In the genomic region with DNA sequence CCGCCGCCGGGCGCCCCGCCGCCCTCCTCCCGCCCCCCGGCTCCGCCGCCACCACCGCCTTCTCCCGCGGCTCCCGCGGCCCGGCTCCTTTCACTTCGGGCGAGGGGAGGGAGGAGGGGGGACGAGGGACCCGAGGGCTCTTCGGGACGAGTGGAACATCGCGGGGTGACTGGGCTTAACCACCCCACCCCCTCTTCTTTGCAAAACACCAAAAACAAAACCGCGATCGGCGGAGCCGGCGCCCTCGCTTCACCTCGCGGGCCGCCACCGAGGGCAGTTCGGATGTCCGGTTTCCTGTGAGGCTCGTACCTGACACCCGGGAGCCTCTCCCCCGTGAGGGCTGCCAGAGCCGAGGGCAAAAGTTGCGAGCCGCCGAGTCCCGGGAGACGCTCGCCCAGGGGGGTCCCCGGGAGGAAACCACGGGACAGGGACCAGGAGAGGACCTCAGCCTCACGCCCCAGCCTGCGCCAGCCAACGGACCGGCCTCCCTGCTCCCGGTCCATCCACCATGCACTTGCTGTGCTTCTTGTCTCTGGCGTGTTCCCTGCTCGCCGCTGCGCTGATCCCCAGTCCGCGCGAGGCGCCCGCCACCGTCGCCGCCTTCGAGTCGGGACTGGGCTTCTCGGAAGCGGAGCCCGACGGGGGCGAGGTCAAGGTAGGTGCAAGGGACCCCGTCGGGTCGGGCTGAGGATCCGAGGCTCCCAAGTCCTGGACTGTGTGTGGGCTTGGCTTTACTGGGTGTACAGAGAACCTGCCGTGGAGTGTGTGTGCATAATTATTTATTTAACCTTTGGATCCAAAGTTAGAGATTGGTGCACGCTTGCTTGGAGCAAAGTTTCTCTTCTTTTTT, we compare ENCODE assay signal across 7 mouse cellular contexts. TPM values are rescaled to one million over a fixed set of nuclear protein-coding genes. Genes with fewer than 3 reads are reported as not detected.
DNase-seq lines count a peak whose midpoint lies in the region; ATAC-seq and TF ChIP-seq lines count a peak whose summit lies in the region.

A gene (plus strand): TSS at position 336 of the 850 bp plus-strand sequence.

- ATAC-seq in intestine, embryonic 14.5 days (replicated peaks; ENCODE audit: low FRiP score, low TSS enrichment, low read depth), result peak; percentile 71
- ATAC-seq in midbrain, postnatal 0 days (ENCODE audit: low FRiP score), result peak; percentile 55

- WGBS in intestine, embryonic 14.5 days, result under 1% methylated on average over 69 of the region's 79 CpGs
- under 1% methylated on average over 71 of the region's 79 CpGs for WGBS in liver, adult 2 months
- WGBS in midbrain, postnatal 0 days, result under 1% methylated on average over 59 of the region's 79 CpGs

- TF ChIP-seq POLR2A in liver, adult 2 months (IDR thresholded peaks at IDR 0.05; ENCODE audit: extremely low read depth, insufficient read depth, low read length), result no peak

- intact Hi-C loops in gastrocnemius, postnatal 36 days (cut with DNase I), result no loop called here

- no peaks in the 10 kb centered on the region for H3K27me3 ChIP-seq in intestine, embryonic 14.5 days (replicated peaks; ENCODE audit: control insufficient read depth, insufficient read depth, low read length)
- H3K27me3 ChIP-seq in liver, adult 2 months (ENCODE audit: control insufficient read depth, insufficient read depth, low read length), result no peaks in the 10 kb centered on the region
- no peaks in the 10 kb centered on the region for H3K27me3 ChIP-seq in midbrain, postnatal 0 days (ENCODE audit: insufficient read depth, low read length)

- no peak for TF ChIP-seq CTCF in liver, adult 2 months (IDR thresholded peaks at IDR 0.05; ENCODE audit: low read depth, low read length)
- TF ChIP-seq CTCF in midbrain, postnatal 0 days (IDR thresholded peaks at IDR 0.05), result no peak

- H3K4me2 ChIP-seq in intestine, embryonic 14.5 days (ENCODE audit: low read length), result peak within 1 kb of the TSS; percentile 70
- peak within 1 kb of the TSS; percentile 89 for H3K4me2 ChIP-seq in midbrain, postnatal 0 days (ENCODE audit: low read depth, low read length, poor library complexity, severe bottlenecking)

- peak within 1 kb of the TSS; percentile 72 for H3K9ac ChIP-seq in intestine, embryonic 14.5 days (ENCODE audit: low read length)
- peak within 1 kb of the TSS; percentile 87 for H3K9ac ChIP-seq in liver, adult 2 months (ENCODE audit: low read depth, low read length)
- H3K9ac ChIP-seq in midbrain, postnatal 0 days (replicated peaks; ENCODE audit: low read length, poor library complexity, severe bottlenecking), result peak within 1 kb of the TSS; percentile 64

- H3K27ac ChIP-seq in intestine, embryonic 14.5 days (ENCODE audit: low read depth), result peak within 1 kb of the TSS; percentile 11
- H3K27ac ChIP-seq in liver, adult 2 months (replicated peaks; ENCODE audit: insufficient read depth, low read depth, low read length), result peak within 1 kb of the TSS; percentile 94
- peak within 1 kb of the TSS; percentile 57; the same call in 1 of the 2 replicates for H3K27ac ChIP-seq in midbrain, postnatal 0 days (ENCODE audit: low read depth, low read length)

- no peaks in the 10 kb centered on the region; the same call in 1 of the 2 replicates for H3K79me2 ChIP-seq in liver, adult 2 months (ENCODE audit: control insufficient read depth, insufficient read depth, low read length)

- no peaks in the 10 kb centered on the region for H3K36me3 ChIP-seq in intestine, embryonic 14.5 days (ENCODE audit: control insufficient read depth, insufficient read depth, low read length)
- H3K36me3 ChIP-seq in liver, adult 2 months (ENCODE audit: control insufficient read depth, insufficient read depth, low read length), result no peaks in the 10 kb centered on the region
- no peaks in the 10 kb centered on the region for H3K36me3 ChIP-seq in midbrain, postnatal 0 days (ENCODE audit: insufficient read depth, low read length)

- peak within 1 kb of the TSS; percentile 72 for H3K4me3 ChIP-seq in intestine, embryonic 14.5 days (ENCODE audit: low read depth, low read length)
- peak within 1 kb of the TSS; percentile 87 for H3K4me3 ChIP-seq in liver, adult 2 months (ENCODE audit: insufficient read depth, low read depth, low read length)
- H3K4me3 ChIP-seq in midbrain, postnatal 0 days (ENCODE audit: low read depth, low read length), result peak within 1 kb of the TSS; percentile 81

- peaks cover 4% of the 10 kb centered on the region; the same call in 1 of the 2 replicates for H3K4me1 ChIP-seq in intestine, embryonic 14.5 days (replicated peaks; ENCODE audit: control insufficient read depth, insufficient read depth, low read length)
- peaks cover 7% of the 10 kb centered on the region for H3K4me1 ChIP-seq in liver, adult 2 months (ENCODE audit: control insufficient read depth, insufficient read depth, low read length)
- no peaks in the 10 kb centered on the region for H3K4me1 ChIP-seq in midbrain, postnatal 0 days (ENCODE audit: insufficient read depth, low read length)

- peak; percentile 26 for DNase-seq in adrenal gland, adult 8-10 months
- peak; percentile 74 for DNase-seq in embryo, embryonic 10 days (ENCODE audit: low spot score)
- peak; percentile 6 to 59 for DNase-seq in gastrocnemius, postnatal 36 days
- peak; percentile 89 for DNase-seq in intestine, embryonic 14.5 days (ENCODE audit: low spot score)
- DNase-seq in liver, adult 2 months (ENCODE audit: extremely low read depth, low read depth, low spot score), result peak; percentile 91
- DNase-seq in midbrain, postnatal 0 days (ENCODE audit: low spot score), result peak; percentile 24
- peak; percentile 13 to 63 for DNase-seq in spleen, postnatal 4 days (ENCODE audit: low spot score in 2 of 2)

- H3K9me3 ChIP-seq in intestine, embryonic 14.5 days (ENCODE audit: control insufficient read depth, low read length), result no peaks in the 10 kb centered on the region
- H3K9me3 ChIP-seq in midbrain, postnatal 0 days (ENCODE audit: low read length), result no peaks in the 10 kb centered on the region

RNA-seq across cellular contexts. Expression of the gene that starts here (rescaled TPM):
- 1 to 10 TPM; 2.0 to 5.5 (median 3.7) TPM for total RNA-seq in adrenal gland, adult 8-10 months (2022)
- 1 to 10 TPM; 1.1 to 1.8 TPM for total RNA-seq in gastrocnemius, postnatal 36 days (2021)
- 5.9 and 8.8 TPM in 2 replicates for polyA plus RNA-seq in intestine, embryonic 14.5 days (2014; fragmentation: Nextera tagmentation; extraction: Ambion mirVana)
- 2.5 and 2.6 TPM in 2 replicates for total RNA-seq in liver, adult 2 months (2014; rRNA removed)
- 1.1 and 1.2 TPM in 2 replicates for polyA plus RNA-seq in liver, adult 2 months (2012; rRNA removed)
- total RNA-seq in midbrain, postnatal 0 days (2014; rRNA removed), result 5.2 and 8.2 TPM in 2 replicates
- polyA plus RNA-seq in midbrain, postnatal 0 days (2015; fragmentation: Nextera tagmentation; extraction: Ambion mirVana), result 3.3 and 3.5 TPM in 2 replicates

Comparison
In these comparisons a context has a peak if more than half of its experiments do, and no peak if none do; other contexts are left out.
1. Peak in every context shown above with its lines: DNase-seq, ATAC-seq, H3K4me3 ChIP-seq and H3K27ac ChIP-seq.
2. DNase-seq: peak in every context shown above with its lines; median percentile 91 in liver, adult 2 months; 89 in intestine, embryonic 14.5 days; 74 in embryo, embryonic 10 days; 38 in spleen, postnatal 4 days; 32 in gastrocnemius, postnatal 36 days; 26 in adrenal gland, adult 8-10 months; 24 in midbrain, postnatal 0 days.
3. H3K27ac ChIP-seq: peak in every context shown above with its lines; median percentile 94 in liver, adult 2 months; 57 in midbrain, postnatal 0 days; 11 in intestine, embryonic 14.5 days.